Mouse (Mus musculus): Measurements from ENCODE around the gene Rcvrn.

Gene Rcvrn

GRCm38 (mm10) chr11:67664261-67664660 lies 30.9 kb upstream of the Rcvrn start:
- peaks cover 17% of the 10 kb centered on the region for H3K27me3 ChIP-seq (ENCODE audit: insufficient read depth, low read length)
- H3K9me3 ChIP-seq (ENCODE audit: low read length) = no peaks in the 10 kb centered on the region
- TF ChIP-seq NANOG (IDR thresholded peaks at IDR 0.05; ENCODE audit: borderline replicate concordance, low read length) = no peak
- no peaks in the 10 kb centered on the region for H3K36me3 ChIP-seq (ENCODE audit: insufficient read depth, low read length)
- peaks cover 5% of the 10 kb centered on the region for H3K4me1 ChIP-seq (replicated peaks; ENCODE audit: low read depth, low read length)
- H3K4me3 ChIP-seq (replicated peaks; ENCODE audit: low read length) = no peak overlapping the region

- Histone ChIP-seq H3K4me1 (replicated peaks; ENCODE audit: low read depth, low read length) (peaks cover 5% of the 10 kb centered on the region), H3K4me3 (replicated peaks; ENCODE audit: low read length) (no peak overlapping the region), H3K36me3 (ENCODE audit: insufficient read depth, low read length) (no peaks in the 10 kb centered on the region), H3K9me3 (ENCODE audit: low read length) (no peaks in the 10 kb centered on the region), H3K27me3 (ENCODE audit: insufficient read depth, low read length) (peaks cover 12% of the 10 kb centered on the region; the same call in 1 of the 2 replicates)
- no peak for TF ChIP-seq POU5F1 (IDR thresholded peaks at IDR 0.05; ENCODE audit: borderline replicate concordance, low read length)
- TF ChIP-seq NANOG (IDR thresholded peaks at IDR 0.05; ENCODE audit: borderline replicate concordance, low read length) = no peak
- no peak for TF ChIP-seq CTCF (conservative IDR thresholded peaks at IDR 0.05; ENCODE audit: low read length)
These were observed 30.2 kb upstream of the Rcvrn start for GRCm38 (mm10) chr11:67664918-67665317.

GRCm38 (mm10) chr11:67666129-67666528 lies 29.0 kb upstream of the Rcvrn start:
- H3K9me3 ChIP-seq (ENCODE audit: low read length) = no peaks in the 10 kb centered on the region
- peaks cover 5% of the 10 kb centered on the region for H3K4me1 ChIP-seq (replicated peaks; ENCODE audit: low read depth, low read length)
- H3K36me3 ChIP-seq (ENCODE audit: insufficient read depth, low read length) = no peaks in the 10 kb centered on the region
- TF ChIP-seq NANOG (IDR thresholded peaks at IDR 0.05; ENCODE audit: borderline replicate concordance, low read length) = no peak
- TF ChIP-seq POU5F1 (IDR thresholded peaks at IDR 0.05; ENCODE audit: borderline replicate concordance, low read length) = no peak
- no peak for TF ChIP-seq CTCF (conservative IDR thresholded peaks at IDR 0.05; ENCODE audit: low read length)
- no peak overlapping the region for H3K4me3 ChIP-seq (replicated peaks; ENCODE audit: low read length)
- peaks cover 8% of the 10 kb centered on the region; the same call in 1 of the 2 replicates for H3K27me3 ChIP-seq (ENCODE audit: insufficient read depth, low read length)

GRCm38 (mm10) chr11:67667531-67668332 lies 27.4 kb upstream of the Rcvrn start:
- H3K4me3 ChIP-seq (replicated peaks; ENCODE audit: low read length) = no peak overlapping the region; the same call in 1 of the 2 replicates
- peaks cover 5% of the 10 kb centered on the region; the same call in 1 of the 2 replicates for H3K4me1 ChIP-seq (replicated peaks; ENCODE audit: low read depth, low read length)
- H3K27me3 ChIP-seq (ENCODE audit: insufficient read depth, low read length) = peaks cover 17% of the 10 kb centered on the region; the same call in 1 of the 2 replicates
- H3K9me3 ChIP-seq (ENCODE audit: low read length) = no peaks in the 10 kb centered on the region
- no peak for TF ChIP-seq CTCF (conservative IDR thresholded peaks at IDR 0.05; ENCODE audit: low read length)
- TF ChIP-seq POU5F1 (IDR thresholded peaks at IDR 0.05; ENCODE audit: borderline replicate concordance, low read length) = no peak
- no peak for TF ChIP-seq NANOG (IDR thresholded peaks at IDR 0.05; ENCODE audit: borderline replicate concordance, low read length)
- H3K36me3 ChIP-seq (ENCODE audit: insufficient read depth, low read length) = no peaks in the 10 kb centered on the region

GRCm38 (mm10) chr11:67668460-67669007 lies 26.6 kb upstream of the Rcvrn start:
- H3K4me3 ChIP-seq (replicated peaks; ENCODE audit: low read length) = no peak overlapping the region
- no peaks in the 10 kb centered on the region for H3K36me3 ChIP-seq (ENCODE audit: insufficient read depth, low read length)
- TF ChIP-seq POU5F1 (IDR thresholded peaks at IDR 0.05; ENCODE audit: borderline replicate concordance, low read length) (no peak), CTCF (conservative IDR thresholded peaks at IDR 0.05; ENCODE audit: low read length) (no peak), NANOG (IDR thresholded peaks at IDR 0.05; ENCODE audit: borderline replicate concordance, low read length) (no peak)
- peaks cover 5% of the 10 kb centered on the region; the same call in 1 of the 2 replicates for H3K4me1 ChIP-seq (replicated peaks; ENCODE audit: low read depth, low read length)
- peaks cover 20% of the 10 kb centered on the region; the same call in 1 of the 2 replicates for H3K27me3 ChIP-seq (ENCODE audit: insufficient read depth, low read length)
- no peaks in the 10 kb centered on the region for H3K9me3 ChIP-seq (ENCODE audit: low read length)

- H3K36me3 ChIP-seq (ENCODE audit: insufficient read depth, low read length) = no peaks in the 10 kb centered on the region
- H3K4me3 ChIP-seq (replicated peaks; ENCODE audit: low read length) = no peak overlapping the region
- no peak for TF ChIP-seq NANOG (IDR thresholded peaks at IDR 0.05; ENCODE audit: borderline replicate concordance, low read length)
- TF ChIP-seq POU5F1 (IDR thresholded peaks at IDR 0.05; ENCODE audit: borderline replicate concordance, low read length) = no peak
- TF ChIP-seq CTCF (conservative IDR thresholded peaks at IDR 0.05; ENCODE audit: low read length) = no peak
- H3K9me3 ChIP-seq (ENCODE audit: low read length) = no peaks in the 10 kb centered on the region
- H3K27me3 ChIP-seq (ENCODE audit: insufficient read depth, low read length) = peaks cover 18% of the 10 kb centered on the region; the same call in 1 of the 2 replicates
- peaks cover 5% of the 10 kb centered on the region; the same call in 1 of the 2 replicates for H3K4me1 ChIP-seq (replicated peaks; ENCODE audit: low read depth, low read length)
These were observed 25.1 kb upstream of the Rcvrn start for GRCm38 (mm10) chr11:67670031-67670430.

GRCm38 (mm10) chr11:67672140-67672539 lies 23.0 kb upstream of the Rcvrn start:
- H3K36me3 ChIP-seq (ENCODE audit: insufficient read depth, low read length) = no peaks in the 10 kb centered on the region
- no peak overlapping the region for H3K4me3 ChIP-seq (replicated peaks; ENCODE audit: low read length)
- TF ChIP-seq CTCF (conservative IDR thresholded peaks at IDR 0.05; ENCODE audit: low read length) = no peak
- no peak for TF ChIP-seq NANOG (IDR thresholded peaks at IDR 0.05; ENCODE audit: borderline replicate concordance, low read length)
- TF ChIP-seq POU5F1 (IDR thresholded peaks at IDR 0.05; ENCODE audit: borderline replicate concordance, low read length) = no peak
- H3K9me3 ChIP-seq (ENCODE audit: low read length) = no peaks in the 10 kb centered on the region
- peaks cover 5% of the 10 kb centered on the region; the same call in 1 of the 2 replicates for H3K4me1 ChIP-seq (replicated peaks; ENCODE audit: low read depth, low read length)
- peaks cover 12% of the 10 kb centered on the region; the same call in 1 of the 2 replicates for H3K27me3 ChIP-seq (ENCODE audit: insufficient read depth, low read length)

All from E14TG2a.4 (cell line).